Mouse (Mus musculus): ENCODE measurements around the gene Prdm16.

The Prdm16 gene

DNA sequence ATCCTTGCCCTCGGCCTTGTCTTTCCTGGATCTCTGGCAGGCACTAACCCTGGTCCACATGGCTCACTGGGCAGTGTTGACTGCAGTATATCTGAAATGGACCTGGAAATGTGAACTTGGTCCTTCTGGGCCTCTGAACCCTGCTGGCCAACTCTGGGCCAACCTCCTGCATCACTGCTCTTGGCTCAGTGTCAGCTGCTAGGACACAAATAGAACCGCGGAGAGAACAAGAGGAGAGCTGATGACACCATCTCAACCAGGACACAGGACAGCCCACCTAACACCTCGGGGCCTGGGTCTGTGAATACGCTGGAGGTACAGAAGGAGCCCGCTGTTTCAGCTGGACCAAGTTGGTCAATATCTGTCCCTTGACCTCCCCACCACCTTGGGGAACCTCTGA, 73.5 kb downstream of the Prdm16 start:
- no peak for DNase-seq (ENCODE audit: extremely low spot score, low read depth, low spot score)

DNA sequence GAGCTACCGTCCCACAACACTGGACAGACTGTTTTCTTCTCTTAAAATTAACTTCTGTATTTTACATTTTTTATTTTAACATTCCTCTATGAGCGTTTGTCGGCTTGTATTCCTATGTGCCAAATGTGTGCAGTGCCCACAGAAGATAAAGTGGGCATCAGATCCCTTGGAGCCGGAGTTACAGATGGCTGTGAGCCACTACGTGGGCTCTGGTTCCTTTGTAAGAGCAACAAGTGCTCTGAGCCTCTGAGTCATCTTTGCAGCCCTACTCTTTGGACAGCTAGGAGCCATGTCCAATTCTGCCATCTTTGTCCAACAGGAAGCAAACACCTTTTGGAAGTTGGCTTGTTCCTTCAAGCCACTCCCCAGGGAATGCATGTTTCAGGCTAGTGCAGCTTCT, 78.6 kb downstream of the Prdm16 start:
- no peak for DNase-seq (ENCODE audit: extremely low spot score, low read depth, low spot score)

DNA sequence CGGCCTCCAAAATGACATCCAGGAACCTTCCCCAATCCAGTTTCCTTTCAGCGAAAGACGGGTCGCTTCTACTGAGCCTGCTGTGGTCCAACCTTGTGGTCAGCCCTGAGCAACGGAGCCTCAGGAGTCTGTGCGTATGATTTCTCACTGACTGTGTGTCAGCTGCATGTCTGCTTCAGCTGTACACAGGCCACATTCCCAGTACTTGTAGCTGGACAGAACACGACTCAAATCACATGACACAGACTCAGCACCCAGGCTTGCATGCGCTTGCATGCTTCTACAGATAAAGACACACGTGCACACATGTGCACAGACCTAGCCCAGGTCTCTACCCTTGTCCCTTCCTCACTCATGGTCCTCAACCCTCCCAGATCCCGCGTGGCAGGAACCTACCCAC, 79.5 kb downstream of the Prdm16 start:
- DNase-seq (ENCODE audit: extremely low spot score, low read depth, low spot score): no peak

DNA sequence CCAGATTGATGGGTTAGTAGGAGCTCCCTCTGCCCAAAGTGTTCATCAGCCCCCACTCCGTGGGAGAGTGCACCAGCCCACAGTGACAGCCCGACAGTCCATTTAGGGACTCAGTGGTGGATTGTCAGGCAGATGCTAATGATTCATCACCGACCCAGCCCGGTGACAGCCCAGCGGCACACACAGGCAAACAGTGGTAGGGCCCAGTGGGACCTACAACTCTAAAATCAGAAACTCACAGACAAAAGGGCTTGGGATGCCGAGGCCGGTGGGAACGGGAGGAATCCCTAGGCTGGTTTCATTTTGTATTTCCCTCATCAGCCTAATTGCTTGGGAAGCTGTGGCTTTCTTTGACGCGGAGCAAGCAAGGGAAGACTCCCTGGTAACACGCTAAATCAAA, 80.3 kb downstream of the Prdm16 start:
- no peak for DNase-seq (ENCODE audit: extremely low spot score, low read depth, low spot score)

DNA sequence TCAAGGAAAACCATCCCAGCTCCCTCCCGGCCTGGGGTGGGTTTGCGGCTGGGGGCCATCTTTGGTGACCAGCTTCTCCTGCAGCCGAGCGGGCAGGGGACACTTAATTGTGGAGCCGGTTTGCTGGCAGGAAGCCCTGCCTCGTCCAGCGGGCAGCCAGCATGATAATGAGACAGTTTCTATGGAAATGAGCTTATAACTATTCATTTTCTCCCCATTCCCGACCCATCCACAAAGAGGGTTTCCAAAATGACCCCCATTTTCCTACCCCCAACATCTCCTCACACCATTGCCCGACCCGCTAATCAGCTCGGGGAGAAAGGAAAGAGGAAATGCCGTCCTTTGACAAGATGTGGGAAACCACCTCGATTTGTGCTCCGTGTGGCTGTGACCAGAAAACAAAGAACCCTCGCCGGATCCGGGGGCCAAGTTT, 86.7 kb downstream of the Prdm16 start:
- DNase-seq (ENCODE audit: extremely low spot score, low read depth, low spot score): no peak

DNA sequence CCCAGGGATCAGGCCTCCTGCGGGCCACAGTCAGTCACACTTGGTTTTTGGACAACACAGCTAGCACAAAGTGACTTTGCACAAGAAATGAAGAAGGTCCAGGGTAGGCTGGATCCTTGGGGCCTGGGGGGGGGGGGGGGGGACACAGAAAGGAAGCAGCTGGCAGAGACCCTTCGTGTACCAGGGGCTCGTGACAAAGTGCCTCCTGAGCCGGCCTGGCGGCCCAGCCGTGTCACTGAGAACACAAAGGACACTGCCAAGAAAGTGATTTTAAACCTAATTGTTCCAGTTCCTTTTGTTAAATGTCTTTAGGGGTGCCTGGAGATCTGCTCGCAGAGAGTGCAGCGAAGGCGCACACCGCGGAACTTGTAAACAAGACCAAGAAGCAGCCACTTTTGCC, 87.2 kb downstream of the Prdm16 start:
- no peak for DNase-seq (ENCODE audit: extremely low spot score, low read depth, low spot score)

DNA sequence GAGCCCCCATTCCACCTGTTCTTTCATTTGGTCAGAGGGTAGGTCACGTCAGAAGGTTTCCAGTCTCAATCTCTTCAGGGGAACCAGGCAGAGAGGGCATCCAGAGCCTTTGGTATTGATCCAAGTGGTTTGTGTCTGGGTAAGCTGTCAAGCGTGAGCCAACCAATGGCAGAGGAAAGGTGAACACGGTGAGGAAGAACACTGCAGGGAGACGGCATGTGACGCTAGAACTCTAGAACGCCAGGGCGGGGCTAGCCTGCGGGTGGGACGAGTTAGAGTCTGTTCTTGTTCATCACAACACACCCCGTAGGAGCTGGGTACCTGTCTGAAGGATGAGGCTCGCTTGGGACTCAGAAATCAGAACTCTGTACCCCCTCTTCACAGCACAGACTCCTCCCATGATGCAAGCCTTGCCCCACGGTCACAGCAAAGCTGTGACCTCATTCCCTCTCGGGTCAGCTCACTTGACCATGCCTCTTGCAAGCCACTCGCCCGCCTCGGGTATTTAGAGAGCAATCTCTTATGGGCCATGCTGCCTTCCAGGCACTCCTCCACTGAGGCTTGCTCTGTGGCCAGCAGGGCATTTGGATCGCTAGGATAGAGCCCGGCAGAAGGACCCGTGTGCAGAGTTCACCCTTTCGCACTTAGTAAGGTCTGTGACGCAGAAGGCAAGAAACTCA, 89.4 kb downstream of the Prdm16 start:
- DNase-seq (ENCODE audit: extremely low spot score, low read depth, low spot score): no peak

DNA sequence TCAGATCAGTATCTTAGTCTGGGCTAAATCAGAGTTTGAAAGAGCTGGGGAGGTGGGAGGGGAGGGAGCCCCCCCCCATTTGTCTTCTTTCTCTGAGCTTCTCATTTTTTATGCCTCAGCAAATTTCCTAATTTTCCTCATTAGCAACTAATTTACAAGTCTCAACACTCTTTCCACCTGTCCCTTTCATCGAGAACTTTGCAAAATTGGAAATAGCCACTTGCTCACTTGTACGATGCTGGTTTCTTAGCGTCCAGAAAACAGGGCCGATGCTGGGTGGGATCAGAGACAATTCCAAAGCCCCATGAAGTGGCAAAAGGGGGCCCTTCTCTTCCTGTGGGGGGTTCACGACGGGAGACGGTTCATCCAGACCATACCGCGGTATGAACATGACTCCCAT, 91.4 kb downstream of the Prdm16 start:
- DNase-seq (ENCODE audit: extremely low spot score, low read depth, low spot score): no peak

DNA sequence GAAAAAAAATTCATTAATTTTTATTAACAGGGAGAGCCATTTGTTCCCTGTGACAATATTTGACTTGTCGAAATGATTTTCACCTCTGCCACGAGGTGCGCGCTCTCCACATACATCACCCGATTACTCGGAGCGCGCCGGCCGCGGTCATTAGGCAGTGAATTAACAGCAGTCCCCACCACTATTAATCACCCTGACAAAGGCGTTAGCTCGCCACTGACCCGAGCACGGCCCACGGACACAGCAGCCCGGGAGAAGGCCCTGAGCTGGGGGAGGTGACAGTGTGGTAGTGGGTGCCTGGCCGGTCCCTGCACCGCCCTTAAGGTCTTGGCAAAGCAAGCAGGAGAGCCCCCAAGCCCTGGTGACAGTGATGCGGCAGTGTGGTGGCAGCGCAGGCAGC, 92.8 kb downstream of the Prdm16 start:
- DNase-seq (ENCODE audit: extremely low spot score, low read depth, low spot score): no peak

DNA sequence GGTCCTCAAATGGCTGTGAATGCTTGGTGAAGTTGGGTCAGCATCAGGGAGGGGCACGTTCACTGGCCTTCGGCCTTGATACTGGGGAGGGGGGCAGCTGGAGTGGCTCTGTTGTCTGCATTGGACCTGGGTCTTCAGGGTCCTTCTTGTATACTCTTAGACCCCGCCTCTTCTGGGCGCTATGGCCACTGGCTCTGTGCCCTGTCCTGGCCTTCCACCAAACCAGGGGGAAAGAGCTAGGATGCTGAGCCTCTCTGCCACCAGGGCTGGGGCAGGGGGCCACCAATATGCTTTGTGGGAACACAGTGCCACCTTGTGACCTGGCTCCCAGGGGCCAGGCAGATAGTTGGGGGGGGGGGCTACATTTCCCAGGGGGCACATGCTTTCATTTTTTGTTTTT, 93.5 kb downstream of the Prdm16 start:
- no peak for DNase-seq (ENCODE audit: extremely low spot score, low read depth, low spot score)

DNA sequence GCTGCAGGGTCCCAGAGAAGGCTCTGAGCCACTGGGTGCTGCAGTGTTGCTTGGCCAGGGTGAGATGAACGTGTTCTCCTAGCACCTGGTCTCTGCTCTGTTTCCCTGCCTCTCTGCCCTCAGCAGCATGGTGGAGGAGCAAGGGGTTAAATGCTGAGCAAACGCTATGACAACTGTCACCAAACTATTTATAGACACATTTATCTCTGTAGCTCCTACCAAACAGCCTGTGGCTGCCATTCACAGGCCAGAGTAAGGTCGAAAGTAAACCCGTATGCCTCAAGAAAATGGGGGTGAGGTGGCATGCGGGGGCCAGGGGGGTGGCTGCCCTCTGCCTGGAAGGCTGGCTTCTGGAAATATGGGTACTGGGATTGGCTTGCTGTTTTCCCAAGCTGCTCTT, 94.1 kb downstream of the Prdm16 start:
- no peak for DNase-seq (ENCODE audit: extremely low spot score, low read depth, low spot score)

DNA sequence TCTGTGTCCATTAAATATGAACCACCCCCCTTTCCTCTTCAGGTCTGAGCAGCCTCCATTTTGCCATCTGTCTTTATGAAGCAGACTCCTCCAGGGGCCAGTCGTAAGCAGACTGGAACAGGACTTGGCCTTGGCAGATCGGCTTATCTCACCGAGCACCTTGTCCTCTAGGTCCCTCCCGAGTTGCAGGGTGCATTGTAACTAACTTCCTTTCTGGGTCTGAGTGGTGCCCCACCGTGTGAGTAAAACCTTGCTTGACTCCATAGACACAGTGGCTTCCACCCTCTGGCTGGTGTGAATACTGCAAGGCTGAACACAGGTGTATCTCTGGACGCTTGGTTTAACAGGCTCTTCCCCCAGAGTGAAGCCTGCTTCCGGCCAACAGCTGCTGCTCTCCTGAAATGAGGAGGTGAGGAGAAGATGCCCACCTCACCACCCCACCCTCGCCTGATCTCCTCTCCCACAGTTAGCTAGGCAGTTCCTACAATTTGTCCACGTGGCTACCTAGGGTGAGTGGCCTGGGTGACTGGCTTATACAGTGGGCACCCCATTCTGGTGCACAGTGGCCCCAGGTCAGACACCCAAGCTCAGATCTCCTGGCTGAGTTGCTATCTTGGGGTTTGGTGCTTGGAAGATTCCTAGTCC, 94.9 kb downstream of the Prdm16 start:
- DNase-seq (ENCODE audit: extremely low spot score, low read depth, low spot score): no peak

DNA sequence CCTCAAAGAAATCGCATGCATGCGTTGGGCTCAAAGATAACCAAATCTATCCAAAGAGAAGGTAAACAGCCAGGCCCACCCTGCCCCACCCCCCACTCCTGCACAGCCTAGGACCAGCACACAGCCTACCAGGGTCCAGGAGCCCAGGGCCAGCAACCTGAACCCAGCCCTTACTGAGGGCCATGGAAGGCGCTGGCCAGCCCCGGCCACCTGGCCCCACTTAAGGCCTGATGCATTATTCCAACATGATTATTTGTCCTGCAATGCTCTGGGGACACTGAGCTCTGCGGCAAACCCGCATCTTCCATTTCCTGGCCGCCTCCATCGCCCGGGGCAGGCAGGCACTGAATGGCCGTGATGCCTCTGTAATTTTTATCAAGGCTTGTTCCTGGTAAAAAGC, 96.0 kb downstream of the Prdm16 start:
- DNase-seq (ENCODE audit: extremely low spot score, low read depth, low spot score): no peak

DNA sequence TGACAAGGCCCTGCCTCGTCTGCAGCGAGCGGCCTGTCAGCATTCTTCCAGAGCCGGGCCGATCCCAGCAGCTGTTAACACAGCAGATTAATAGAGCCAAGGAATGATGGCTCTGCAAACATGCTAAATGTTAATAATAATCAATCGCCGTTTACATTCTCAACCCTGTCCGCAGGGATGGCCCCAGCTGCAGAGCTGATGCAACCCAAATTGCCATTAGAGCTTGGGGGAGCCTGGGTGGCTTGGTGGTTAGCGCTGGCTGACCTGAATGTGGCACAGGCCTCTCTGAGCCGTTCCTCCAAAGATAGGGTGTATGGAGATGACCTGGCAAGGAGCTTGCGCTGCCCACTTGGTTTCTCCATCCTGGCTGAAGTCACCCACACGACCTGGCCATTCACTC, 97.0 kb downstream of the Prdm16 start:
- DNase-seq (ENCODE audit: extremely low spot score, low read depth, low spot score): no peak

DNA sequence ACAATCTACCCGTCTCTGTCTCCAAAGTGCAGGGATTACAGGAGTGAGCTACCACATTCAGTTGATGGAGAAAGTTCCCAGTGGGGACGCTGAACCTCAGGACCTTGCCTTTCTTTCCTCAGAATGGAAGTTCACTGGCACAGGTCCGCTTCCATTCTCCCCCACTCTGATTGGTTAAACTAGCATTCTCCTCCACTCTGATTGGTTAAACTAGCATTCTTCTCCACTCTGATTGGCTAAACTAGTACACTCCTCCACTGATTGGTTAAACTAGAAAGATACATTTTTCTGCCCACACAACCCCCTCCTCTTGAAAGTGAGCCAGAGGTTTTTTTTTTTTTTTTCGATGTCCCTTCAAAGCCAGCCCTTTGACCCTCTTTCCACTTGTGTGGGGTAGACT, 97.9 kb downstream of the Prdm16 start:
- no peak for DNase-seq (ENCODE audit: extremely low spot score, low read depth, low spot score)

DNA sequence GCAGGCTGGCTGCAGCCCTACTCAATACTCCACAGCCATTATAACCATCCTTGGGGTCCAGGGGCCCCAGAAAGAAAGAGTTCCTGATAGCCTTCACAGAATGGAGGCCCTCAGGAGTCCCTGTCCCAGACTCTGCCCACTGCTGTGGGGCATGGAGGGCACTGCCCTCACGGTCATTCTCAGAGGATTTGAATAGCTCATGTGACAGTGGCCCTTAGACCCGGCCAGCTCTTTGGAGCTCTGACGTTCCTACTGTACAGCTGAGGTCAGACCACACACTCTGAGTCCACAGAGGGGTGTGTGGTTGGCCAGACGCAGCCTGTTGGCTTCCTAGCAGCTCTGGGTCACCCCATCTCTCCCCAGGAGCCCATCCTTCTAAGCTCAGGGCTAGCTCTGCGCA, 100.6 kb downstream of the Prdm16 start:
- no peak for DNase-seq (ENCODE audit: extremely low spot score, low read depth, low spot score)

DNA sequence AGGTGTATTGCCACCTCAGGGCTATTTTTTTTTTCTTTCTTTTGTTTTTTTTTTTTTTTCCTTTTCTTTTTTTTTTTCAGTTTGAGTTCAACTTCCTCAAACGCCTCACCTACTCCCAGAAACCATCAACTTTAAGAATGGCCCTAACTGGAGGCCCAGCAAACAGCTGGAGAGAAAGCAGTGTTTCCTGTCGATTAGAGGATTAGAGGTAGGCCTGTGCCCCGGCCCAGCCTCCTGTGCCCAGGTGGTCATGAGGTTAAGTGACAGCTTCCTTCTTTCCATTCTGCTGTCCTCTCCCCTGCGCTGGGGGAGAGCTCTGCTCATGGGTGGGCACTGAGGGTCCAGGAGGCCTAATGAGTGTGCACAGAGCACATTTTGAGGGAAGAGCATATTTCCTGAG, 105.3 kb downstream of the Prdm16 start:
- DNase-seq (ENCODE audit: extremely low spot score, low read depth, low spot score): no peak

DNA sequence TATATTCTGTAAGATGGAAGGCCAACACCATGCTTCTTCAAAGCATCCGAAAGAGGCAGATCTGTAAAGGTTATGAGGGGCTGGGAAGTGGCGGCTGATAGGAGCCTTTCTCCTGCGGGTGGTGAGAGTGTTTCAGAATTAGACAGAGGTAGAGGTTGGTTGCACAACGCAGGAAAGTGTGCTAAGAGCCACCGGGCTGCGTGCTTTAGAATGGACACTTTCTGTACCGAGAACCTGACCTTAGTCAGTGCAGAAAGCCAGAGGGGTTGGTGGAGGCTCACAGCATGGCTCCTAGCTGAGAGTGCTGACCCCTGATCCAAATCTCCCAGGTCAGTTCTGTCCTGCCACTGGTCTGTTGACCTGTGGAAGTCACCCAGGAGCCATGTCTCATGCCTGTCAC, 106.3 kb downstream of the Prdm16 start:
- no peak for DNase-seq (ENCODE audit: extremely low spot score, low read depth, low spot score)

DNA sequence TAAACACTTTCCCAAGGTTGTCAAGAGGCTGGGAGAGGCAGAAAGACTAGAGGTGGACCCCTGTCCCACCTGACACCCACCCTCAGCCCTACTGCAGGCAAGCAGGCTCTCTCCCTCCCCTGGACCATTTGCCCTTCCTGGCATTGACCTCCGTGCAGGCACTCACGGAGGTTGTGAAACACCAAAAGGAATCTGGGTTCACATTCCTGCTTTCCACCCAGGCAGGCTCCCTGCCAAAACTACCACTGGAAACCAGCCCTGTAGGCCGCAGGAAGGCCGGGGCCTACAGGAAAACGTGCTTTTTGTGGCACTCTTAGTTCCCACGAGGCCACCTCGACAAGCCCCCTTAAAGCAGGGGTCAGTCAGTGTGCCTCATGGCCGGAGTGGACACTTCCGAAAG, 109.2 kb downstream of the Prdm16 start:
- DNase-seq (ENCODE audit: extremely low spot score, low read depth, low spot score): no peak

DNA sequence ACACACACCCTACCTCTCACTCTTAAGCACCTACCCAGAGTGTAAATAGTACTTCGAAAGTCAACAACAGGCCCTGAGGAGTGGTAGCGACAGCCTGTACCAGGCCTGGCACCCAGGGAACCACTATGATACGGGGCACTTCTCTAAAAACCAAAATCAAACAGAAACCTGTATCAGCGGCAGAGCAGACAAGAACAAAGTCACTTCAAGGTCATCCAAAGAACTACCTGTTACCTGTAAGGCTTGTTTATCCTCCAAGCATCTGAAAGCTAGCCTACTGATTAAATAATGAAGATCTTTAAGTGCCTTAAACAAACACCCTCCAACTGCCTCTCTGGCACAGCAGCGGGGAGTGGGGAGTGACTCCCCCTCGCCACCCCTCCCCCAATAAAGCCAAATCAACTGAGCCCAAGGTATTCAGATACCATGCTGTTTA, 110.3 kb downstream of the Prdm16 start:
- no peak for DNase-seq (ENCODE audit: extremely low spot score, low read depth, low spot score)

DNA sequence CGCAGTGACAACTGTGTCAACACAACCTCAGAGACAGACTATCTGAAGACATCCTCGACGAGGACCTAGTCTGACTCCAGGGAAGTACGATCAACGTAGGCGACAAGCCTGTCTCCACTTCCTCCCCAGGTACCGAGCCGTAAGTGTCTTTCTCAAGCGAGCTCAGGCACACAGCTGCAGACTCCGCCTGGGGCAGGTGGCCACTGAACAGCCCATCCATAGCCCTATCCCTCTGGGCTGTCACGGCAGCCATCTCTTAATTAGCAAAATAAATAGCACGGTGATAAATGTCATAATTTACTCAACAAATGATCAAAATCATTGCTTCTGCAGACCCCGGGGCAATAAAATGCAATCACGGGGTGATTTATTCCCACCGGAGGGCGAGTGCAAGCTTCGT, 112.8 kb downstream of the Prdm16 start:
- no peak for DNase-seq (ENCODE audit: extremely low spot score, low read depth, low spot score)

DNA sequence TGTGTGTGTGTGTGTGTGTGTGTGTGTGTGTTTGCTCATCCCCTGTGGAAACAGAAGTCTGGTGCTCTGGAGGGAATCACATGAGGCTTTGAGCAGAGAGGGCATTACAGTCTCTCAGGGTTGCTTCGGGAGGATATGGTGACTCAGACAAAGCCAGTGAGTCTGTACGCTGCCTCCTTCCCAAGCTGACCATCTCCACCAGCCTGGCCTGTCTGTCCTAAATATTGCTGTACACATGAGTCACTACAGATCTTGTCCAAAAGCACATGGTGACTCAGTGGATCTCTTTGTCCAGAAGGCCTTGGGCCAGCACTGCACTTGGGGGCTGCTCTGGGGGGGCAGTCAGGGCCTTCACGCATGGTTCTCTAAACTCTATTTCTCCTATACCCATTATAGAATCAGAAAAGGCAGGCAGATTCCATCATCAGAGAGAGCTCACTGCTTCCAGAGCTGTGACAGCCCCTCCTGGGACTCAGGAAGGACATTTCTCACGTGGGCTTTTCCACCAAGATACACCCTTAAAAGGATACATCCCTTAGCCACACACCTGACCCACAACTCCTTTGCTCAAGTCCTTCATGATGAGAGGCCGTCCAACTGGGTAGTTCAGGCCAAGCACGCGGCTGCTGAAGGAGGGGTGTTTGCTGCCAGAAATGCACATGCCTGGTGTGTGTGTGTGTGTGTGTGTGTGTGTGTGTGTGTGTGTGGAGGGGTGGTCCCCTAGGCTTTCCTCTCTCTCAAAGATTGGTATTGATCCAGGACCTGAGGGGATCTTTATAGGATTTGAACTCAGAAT, 114.6 kb downstream of the Prdm16 start:
- no peak for DNase-seq (ENCODE audit: extremely low spot score, low read depth, low spot score)
